Mouse (Mus musculus): Measurements from ENCODE around the gene Zfp777.

GRCm38 (mm10) chr6:48065587-48066075 lies 16.9 kb upstream of the Zfp777 start:
- TF ChIP-seq CTCF (IDR thresholded peaks at IDR 0.05; ENCODE audit: borderline replicate concordance, extremely low read depth, insufficient read depth, insufficient read length) (no peak), POLR2A (IDR thresholded peaks at IDR 0.05; ENCODE audit: borderline replicate concordance, extremely low read depth, insufficient read depth, insufficient read length, poor library complexity, severe bottlenecking) (no peak)

Measured in brain, embryonic 14.5 days (tissue).